Mouse (Mus musculus) limb, embryonic 10.5 days (tissue): ENCODE results near the gene Commd4. TPM values are rescaled to one million over a fixed set of nuclear protein-coding genes. Genes with fewer than 3 reads are reported as not detected.
"Not testable (repeated sequence)": the region's sequence is repeated elsewhere in the genome, so short reads cannot be mapped to it uniquely, and the experiment has no call there.

Experiments used
- DNase-seq: peaks from one replicate; pipeline ENCODE4 v3.0.0-alpha.2; 2017; ENCODE audit warnings: low spot score
- H3K27ac ChIP-seq: fragments of 300-500 bp; sonication (generic); 2 replicates; pipeline ENCODE4 v1.5.1; 2016; ENCODE audit warnings: mild to moderate bottlenecking
- H3K27me3 ChIP-seq: fragments of 300-500 bp; sonication (generic); 2 replicates; pipeline ENCODE4 v1.6.1; 2016; ENCODE audit warnings: low read depth, mild to moderate bottlenecking; ENCODE audit not compliant: poor library complexity, severe bottlenecking
- H3K36me3 ChIP-seq: fragments of 300-500 bp; sonication (generic); 2 replicates; pipeline ENCODE4 v1.6.1; 2016; ENCODE audit warnings: mild to moderate bottlenecking, moderate library complexity
- H3K4me1 ChIP-seq: fragments of 300-500 bp; sonication (generic); 2 replicates; pipeline ENCODE4 v1.6.1; 2016
- H3K4me3 ChIP-seq: fragments of 300-500 bp; sonication (generic); 2 replicates; pipeline ENCODE4 v1.5.1; 2016; ENCODE audit warnings: mild to moderate bottlenecking, moderate library complexity
- H3K9me3 ChIP-seq: fragments of 300-500 bp; sonication (generic); replicated peaks from 2 replicates; pipeline ENCODE4 v1.6.1; 2016; ENCODE audit warnings: mild to moderate bottlenecking
- WGBS: fragments of 180-500 bp; shearing (Covaris S2); methylation state at CpG from one replicate; pipeline ENCODE4 v1.1.7; 2016; 5-methylcytosine and 5-hydroxymethylcytosine counted together
- polyA plus RNA-seq: library from polyadenylated mRNA; unstranded; fragments of >200 nt; fragmentation: Nextera tagmentation; extraction: Ambion mirVana; gene quantifications from 2 replicates; pipeline ENCODE4 v1.2.1, GENCODE M21; 2016

Commd4 gene
- 106 and 107 TPM in 2 replicates for polyA plus RNA-seq

DNA sequence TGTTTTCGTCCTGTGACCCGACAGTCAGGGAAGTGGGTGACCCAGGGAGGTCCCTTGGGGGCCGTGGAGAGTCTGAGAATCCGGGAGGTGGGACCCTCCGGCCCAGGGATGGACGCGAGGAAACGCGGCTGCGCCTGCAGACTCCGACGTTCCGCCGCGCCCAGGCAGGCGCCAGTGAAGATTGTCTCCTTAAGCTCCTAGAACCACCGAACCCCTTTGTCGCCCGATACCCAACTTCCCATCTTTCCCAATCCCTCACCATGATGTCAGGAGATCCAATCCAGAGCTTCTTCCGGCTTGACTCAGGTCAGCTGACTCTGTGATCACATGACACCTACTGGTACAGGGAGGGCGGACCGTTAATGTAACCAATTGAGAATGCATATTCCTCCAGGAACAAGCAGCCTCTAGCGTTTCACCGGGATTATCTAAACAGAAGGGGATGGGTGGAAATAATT is at the start of gene Commd4:
TSS of gene Commd4 (minus strand) at position 319 of the 458 bp plus-strand sequence.
- WGBS, result under 1% methylated on average over 24 of the region's 24 CpGs
- H3K27ac ChIP-seq, result peak within 1 kb of the TSS; percentile 88
- H3K9me3 ChIP-seq, result no peaks in the 10 kb centered on the region
- H3K4me1 ChIP-seq, result peaks cover 19% of the 10 kb centered on the region
- H3K36me3 ChIP-seq, result peaks cover 13% of the 10 kb centered on the region; the same call in 1 of the 2 replicates
- no peaks in the 10 kb centered on the region for H3K27me3 ChIP-seq
- peak within 1 kb of the TSS; percentile 90 for H3K4me3 ChIP-seq
- DNase-seq, result peak; percentile 95

DNA sequence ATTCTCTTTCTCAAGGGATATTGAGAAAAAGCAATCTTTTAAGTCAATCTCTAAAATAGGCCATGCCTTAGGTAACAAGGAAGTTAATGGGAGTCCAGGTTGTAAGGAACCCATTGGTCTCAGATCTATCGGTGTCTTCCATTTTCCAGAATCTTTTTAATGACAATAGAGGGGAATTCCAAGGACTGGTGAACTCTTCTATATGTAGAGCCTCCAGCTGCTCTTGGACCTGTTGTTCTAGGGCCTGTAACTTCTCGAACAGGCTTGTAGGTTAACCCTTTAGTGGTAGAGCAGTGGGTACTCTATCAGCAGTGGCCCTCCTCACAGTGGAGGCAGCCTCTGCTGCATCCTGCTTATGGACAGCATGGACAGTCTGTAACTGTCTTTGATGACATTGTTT is 48.8 kb upstream of the Commd4 start:
- Histone ChIP-seq H3K36me3 (no peaks in the 10 kb centered on the region), H3K27me3 (no peaks in the 10 kb centered on the region), H3K4me1 (no peaks in the 10 kb centered on the region), H3K4me3 (no peak overlapping the region), H3K27ac (no peak overlapping the region), H3K9me3 (no peaks in the 10 kb centered on the region)
- WGBS, result 85% methylated on average over 2 of the region's 2 CpGs
- DNase-seq, result no peak

DNA sequence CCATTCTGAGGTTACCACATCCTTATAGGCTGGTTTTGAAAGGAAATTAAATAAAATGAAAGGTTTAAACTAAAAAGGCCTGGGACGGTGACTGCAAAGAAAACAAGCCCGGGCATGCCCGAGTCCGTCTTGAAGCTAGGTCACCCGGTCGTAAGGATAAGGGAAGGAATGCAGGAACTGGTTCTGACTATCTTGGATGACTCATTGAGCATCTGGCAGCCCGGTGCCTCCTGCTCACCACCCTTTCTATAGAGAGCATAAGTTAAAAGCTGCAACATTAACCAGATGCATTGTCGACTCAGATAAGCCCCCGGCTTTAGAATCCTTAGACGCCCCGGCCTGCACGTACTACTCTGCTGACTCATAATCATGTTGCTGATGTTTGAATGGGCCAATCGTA is 45.4 kb upstream of the Commd4 start:
- H3K27me3 ChIP-seq, result not testable (repeated sequence)
- 89% methylated on average over 13 of the region's 13 CpGs for WGBS

DNA sequence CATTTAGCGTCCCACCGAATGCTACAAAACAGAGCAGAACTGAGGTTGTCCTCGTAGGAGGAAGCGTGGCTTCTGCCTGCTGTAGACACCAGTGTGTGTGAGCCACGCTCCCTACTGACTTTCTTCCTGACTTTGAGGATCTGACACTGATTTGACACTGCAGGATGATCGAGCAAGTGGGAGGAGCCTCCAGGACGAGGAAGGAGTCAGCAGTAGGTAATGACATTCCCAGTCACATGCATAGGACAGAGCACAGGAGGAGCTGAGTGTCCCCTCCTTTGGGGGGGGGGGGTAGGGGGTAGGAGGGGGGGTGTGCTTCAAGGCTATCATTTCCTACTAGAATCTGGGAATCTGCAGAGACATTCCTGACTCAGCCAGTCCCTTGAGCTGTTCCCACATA is 44.9 kb upstream of the Commd4 start:
- H3K4me1 ChIP-seq, result no peaks in the 10 kb centered on the region
- H3K9me3 ChIP-seq, result no peaks in the 10 kb centered on the region
- no peak overlapping the region for H3K27ac ChIP-seq
- 83% methylated on average over 7 of the region's 7 CpGs for WGBS
- no peak for DNase-seq
- no peaks in the 10 kb centered on the region for H3K27me3 ChIP-seq
- no peaks in the 10 kb centered on the region for H3K36me3 ChIP-seq
- H3K4me3 ChIP-seq, result no peak overlapping the region

More for the DNA sequence above, 45.4 kb upstream of the Commd4 start:
- not testable (repeated sequence) for H3K4me1 ChIP-seq, H3K4me3 ChIP-seq, H3K27ac ChIP-seq, DNase-seq, H3K36me3 ChIP-seq, H3K9me3 ChIP-seq

DNA sequence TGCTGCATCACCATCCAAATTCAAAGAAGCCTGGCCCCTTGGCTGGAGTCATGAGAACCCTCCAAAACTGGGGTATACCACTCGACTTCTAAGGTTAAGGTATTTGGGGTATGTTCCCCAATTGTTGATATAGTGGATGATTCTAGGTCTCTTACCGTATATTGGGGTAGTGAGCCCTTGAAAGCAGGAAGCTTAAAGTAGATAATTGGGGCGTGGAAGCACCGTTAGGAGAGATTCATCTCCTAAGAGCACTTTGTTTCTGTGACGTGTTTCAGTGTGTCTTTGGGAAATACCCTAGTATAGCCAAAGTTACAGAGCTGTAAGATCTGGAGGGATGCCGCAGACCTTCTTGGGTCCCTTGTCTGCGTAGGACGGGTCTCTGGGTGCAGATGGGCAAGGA is 39.3 kb upstream of the Commd4 start:
- Histone ChIP-seq H3K27me3 (no peaks in the 10 kb centered on the region), H3K36me3 (no peaks in the 10 kb centered on the region), H3K9me3 (no peaks in the 10 kb centered on the region), H3K4me3 (no peak overlapping the region), H3K4me1 (no peaks in the 10 kb centered on the region), H3K27ac (no peak overlapping the region)
- DNase-seq, result no peak
- 77% methylated on average over 8 of the region's 8 CpGs for WGBS

DNA sequence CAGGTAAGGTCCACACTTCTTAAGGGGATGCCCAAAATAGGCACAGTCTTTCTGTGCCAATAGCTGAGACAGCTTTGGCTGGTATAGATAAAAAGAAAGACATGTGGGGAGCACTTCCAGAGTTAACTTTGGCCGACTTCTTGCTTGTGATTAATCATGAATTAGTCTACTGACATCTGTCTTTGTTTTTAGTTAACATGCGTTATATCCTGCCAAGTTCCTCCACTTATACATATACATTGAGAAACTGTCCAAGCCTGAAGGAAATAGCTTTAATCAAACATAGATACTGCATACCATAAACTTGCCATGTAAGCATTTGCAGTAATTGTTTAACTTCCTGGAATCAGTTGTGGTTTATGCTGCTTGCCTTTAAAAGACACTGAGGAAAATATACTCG is 38.6 kb upstream of the Commd4 start:
- Histone ChIP-seq H3K36me3 (no peaks in the 10 kb centered on the region), H3K9me3 (no peaks in the 10 kb centered on the region), H3K4me1 (no peaks in the 10 kb centered on the region), H3K4me3 (no peak overlapping the region), H3K27ac (no peak overlapping the region), H3K27me3 (no peaks in the 10 kb centered on the region)
- no peak for DNase-seq
- WGBS, result 76% methylated on average over 3 of the region's 3 CpGs

DNA sequence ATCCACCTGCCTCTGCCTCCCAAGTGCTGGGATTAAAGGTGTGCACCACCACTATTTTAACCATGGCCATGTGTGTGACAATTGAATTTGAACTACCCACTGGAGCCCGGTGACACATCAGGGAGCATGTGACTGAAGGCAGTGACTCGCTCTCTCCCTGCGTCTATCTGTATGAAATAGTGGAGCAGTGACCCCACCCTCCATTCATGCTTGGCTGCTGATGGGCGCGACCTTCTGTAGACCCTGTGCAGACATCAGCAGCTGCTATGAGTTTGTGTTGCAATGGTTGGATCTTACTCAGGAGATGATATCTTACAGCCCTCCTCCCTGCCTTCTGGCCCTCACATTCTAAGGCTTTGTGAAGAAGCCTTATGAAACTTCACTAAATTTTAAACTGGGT is 10.3 kb upstream of the Commd4 start:
- Histone ChIP-seq H3K4me3 (no peak overlapping the region), H3K36me3 (no peaks in the 10 kb centered on the region), H3K4me1 (no peaks in the 10 kb centered on the region), H3K9me3 (no peaks in the 10 kb centered on the region), H3K27me3 (no peaks in the 10 kb centered on the region), H3K27ac (no peak overlapping the region)
- no peak for DNase-seq
- 87% methylated on average over 5 of the region's 5 CpGs for WGBS

DNA sequence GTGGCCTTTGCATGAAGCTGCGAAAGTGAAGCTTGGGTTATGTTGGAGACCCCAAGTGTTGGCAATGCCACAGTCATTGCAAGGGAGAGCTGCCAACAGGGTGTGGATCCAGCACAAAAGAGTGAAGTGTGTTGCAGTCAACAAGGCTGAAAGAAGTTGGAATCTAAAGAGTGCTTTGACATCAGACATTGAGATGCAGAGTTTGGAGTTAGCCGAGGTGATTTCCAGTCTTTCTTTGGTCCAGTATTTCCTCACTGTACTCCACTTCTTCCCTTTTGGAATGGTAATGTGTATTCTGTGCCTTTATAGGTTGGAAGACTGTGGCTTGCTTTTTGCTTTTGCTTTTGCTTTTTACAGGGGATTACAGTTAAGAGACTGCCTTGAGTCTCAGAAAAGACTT is 8.0 kb upstream of the Commd4 start:
- Histone ChIP-seq H3K36me3 (no peaks in the 10 kb centered on the region), H3K9me3 (no peaks in the 10 kb centered on the region), H3K4me3 (no peak overlapping the region), H3K27me3 (no peaks in the 10 kb centered on the region), H3K4me1 (no peaks in the 10 kb centered on the region), H3K27ac (no peak overlapping the region)
- 92% methylated on average over 2 of the region's 2 CpGs for WGBS
- DNase-seq, result no peak

DNA sequence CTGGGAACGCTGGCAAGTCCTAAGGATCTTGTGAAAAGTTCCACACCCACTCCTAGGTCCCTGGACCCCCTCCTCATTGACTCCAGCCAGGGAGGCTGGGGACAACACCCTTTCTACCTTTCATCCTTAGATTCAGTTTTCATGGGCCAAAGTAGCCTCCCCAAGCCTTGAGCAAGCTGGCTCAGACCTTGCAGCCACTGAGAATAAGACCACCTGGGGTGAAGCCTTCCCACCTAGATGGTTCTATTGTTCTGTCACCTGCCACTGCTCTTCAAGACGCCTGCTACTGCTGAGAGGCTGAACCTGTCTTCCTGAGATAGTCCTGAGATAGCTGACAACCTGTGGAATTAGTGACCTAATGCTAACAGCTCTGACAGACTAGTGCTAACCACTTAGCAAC is 5.0 kb upstream of the Commd4 start:
- 41% methylated on average over 2 of the region's 2 CpGs for WGBS
- no peak for DNase-seq

DNA sequence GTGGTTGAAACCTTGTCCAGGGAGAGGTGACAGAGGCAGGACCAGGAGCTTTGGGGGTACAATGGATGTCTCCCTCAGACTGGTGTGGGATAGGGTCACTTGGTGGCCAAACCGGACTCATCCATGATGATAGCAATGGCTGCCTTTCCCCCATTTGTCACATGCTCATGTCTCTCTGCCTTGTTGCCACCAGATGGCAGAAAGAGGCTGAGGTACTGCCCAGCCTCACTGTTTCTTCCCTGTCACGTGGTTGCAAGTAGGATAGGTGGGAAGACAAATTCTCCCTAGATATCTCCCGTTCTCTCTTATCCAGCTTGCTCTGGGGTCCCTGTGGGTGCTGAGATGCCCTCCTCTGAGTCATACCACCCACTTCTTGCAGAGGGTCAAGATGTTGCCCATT is 4.4 kb upstream of the Commd4 start:
- Histone ChIP-seq H3K27me3 (no peaks in the 10 kb centered on the region), H3K27ac (no peak overlapping the region), H3K9me3 (no peaks in the 10 kb centered on the region), H3K4me1 (peaks cover 9% of the 10 kb centered on the region), H3K4me3 (no peak overlapping the region), H3K36me3 (no peaks in the 10 kb centered on the region)
- 23% methylated on average over 3 of the region's 3 CpGs for WGBS
- DNase-seq, result peak; percentile 30

More for the DNA sequence above, 5.0 kb upstream of the Commd4 start:
- no peaks in the 10 kb centered on the region for H3K9me3 ChIP-seq
- no peaks in the 10 kb centered on the region for H3K36me3 ChIP-seq
- H3K4me1 ChIP-seq, result peaks cover 5% of the 10 kb centered on the region; the same call in 1 of the 2 replicates
- H3K4me3 ChIP-seq, result no peak overlapping the region
- no peak overlapping the region for H3K27ac ChIP-seq
- no peaks in the 10 kb centered on the region for H3K27me3 ChIP-seq

DNA sequence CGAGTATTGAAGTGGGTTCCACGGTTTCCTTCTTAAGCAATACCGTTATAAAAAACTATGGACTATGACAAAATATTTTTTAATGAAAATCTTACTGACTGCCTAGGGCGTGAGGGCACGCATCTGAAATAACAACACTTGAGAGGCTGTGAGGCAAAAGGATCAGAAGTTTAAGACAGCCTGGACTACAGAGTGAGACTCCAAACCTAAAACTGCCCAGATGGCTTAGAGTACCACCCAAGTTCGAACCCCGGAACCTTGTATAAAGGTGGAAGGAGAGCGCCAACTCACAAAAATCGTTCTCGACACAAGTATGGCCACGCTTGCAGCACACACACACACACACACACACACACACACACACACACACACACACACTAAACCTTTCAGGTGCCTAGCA is 375 bp upstream of the Commd4 start:
- Histone ChIP-seq H3K36me3 (peaks cover 13% of the 10 kb centered on the region; the same call in 1 of the 2 replicates), H3K27me3 (no peaks in the 10 kb centered on the region), H3K9me3 (no peaks in the 10 kb centered on the region), H3K4me1 (peaks cover 19% of the 10 kb centered on the region), H3K27ac (peak overlapping the region; percentile 88), H3K4me3 (peak overlapping the region; percentile 90)
- WGBS, result 38% methylated on average over 11 of the region's 11 CpGs
- no peak for DNase-seq

DNA sequence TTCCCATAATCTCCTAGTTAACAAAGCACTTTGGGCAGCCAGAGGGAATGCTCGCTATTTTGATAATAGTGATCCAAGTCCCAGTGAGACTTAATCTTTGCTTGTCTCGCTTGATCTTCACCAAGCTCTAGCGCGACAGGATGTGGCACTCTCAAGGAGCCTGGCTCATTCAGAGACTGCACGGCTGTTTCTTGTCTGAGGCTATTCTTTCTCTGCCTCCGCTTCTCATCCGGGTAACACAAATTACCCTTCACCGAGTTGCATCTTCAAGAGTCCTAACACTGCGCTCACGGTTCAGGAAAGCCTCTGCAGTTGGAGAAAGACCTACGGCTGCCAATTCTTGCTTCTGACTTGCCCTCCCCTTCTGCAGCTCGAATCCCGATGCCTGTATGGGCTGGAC is 632 bp downstream of the Commd4 start:
- Histone ChIP-seq H3K27me3 (no peaks in the 10 kb centered on the region), H3K27ac (peak overlapping the region; percentile 88)
- WGBS, result 39% methylated on average over 13 of the region's 13 CpGs

DNA sequence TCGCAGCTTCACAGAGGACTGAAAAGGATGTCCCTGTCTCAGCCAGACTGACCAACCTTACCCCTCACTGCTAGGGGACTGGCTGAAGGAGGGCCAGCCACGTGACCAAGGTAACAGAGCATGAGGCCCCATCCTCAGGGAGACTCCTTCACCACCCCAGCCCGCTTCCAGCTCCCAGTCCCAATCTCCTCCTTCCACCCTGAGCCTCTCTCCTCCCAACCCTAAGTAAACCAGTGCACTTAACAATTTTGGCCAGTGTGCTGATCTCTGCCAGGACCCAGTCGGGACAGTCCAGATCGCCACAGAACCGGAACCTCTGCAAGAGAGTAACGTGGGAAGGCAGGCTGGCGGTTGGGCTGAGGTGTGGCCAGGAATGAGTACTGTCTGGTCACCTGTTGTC is 1.3 kb downstream of the Commd4 start:
- peaks cover 19% of the 10 kb centered on the region for H3K4me1 ChIP-seq
- H3K27ac ChIP-seq, result no peak overlapping the region
- no peaks in the 10 kb centered on the region for H3K9me3 ChIP-seq
- WGBS, result 89% methylated on average over 8 of the region's 8 CpGs
- H3K27me3 ChIP-seq, result no peaks in the 10 kb centered on the region
- peaks cover 13% of the 10 kb centered on the region; the same call in 1 of the 2 replicates for H3K36me3 ChIP-seq
- H3K4me3 ChIP-seq, result peak overlapping the region; percentile 90
- no peak for DNase-seq

More for the DNA sequence above, 632 bp downstream of the Commd4 start:
- no peak for DNase-seq
- H3K36me3 ChIP-seq, result peaks cover 13% of the 10 kb centered on the region; the same call in 1 of the 2 replicates
- H3K9me3 ChIP-seq, result no peaks in the 10 kb centered on the region
- peaks cover 19% of the 10 kb centered on the region for H3K4me1 ChIP-seq
- peak overlapping the region; percentile 90 for H3K4me3 ChIP-seq

DNA sequence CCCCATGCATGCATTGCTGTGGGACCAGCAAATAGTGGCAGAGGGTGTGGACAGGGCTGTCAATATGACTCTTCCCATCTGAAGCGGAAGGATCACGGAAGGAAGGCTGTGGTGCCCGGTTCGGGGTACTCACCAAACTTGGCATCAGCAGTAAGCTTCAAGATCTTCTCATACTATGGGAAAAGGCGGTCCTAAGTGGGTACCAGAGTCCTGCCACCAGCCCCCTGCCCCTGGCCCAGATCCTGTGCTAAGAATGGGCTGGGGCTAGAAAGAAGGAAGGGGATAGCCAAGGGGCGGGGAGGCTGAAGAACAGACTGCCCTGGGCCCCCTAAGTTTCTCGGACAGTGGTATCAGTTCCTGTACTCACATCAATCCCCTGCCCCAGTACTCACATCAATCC is 1.7 kb downstream of the Commd4 start:
- Histone ChIP-seq H3K27me3 (no peaks in the 10 kb centered on the region), H3K4me1 (peaks cover 19% of the 10 kb centered on the region), H3K36me3 (peaks cover 13% of the 10 kb centered on the region; the same call in 1 of the 2 replicates), H3K9me3 (no peaks in the 10 kb centered on the region), H3K4me3 (no peak overlapping the region), H3K27ac (no peak overlapping the region)
- DNase-seq, result no peak
- 91% methylated on average over 7 of the region's 7 CpGs for WGBS
